Mouse (Mus musculus) G1E (cell line): ENCODE data around the gene Lmln. TPM values are rescaled to one million over a fixed set of nuclear protein-coding genes. Genes with fewer than 3 reads are reported as not detected.
"Not testable (repeated sequence)": the region's sequence is repeated elsewhere in the genome, so short reads cannot be mapped to it uniquely, and the experiment has no call there.

Experiments used
- ATAC-seq: 2 replicates; pipeline ENCODE4 v1.8.0; 2016; ENCODE audit warnings: mild to moderate bottlenecking; ENCODE audit not compliant: insufficient number of reproducible peaks, poor library complexity, low FRiP score, severe bottlenecking; ENCODE audit errors: extremely low read depth
- DNase-seq: peaks from one replicate; pipeline ENCODE4 v3.0.0; 2012; ENCODE audit warnings: low spot score
- H3K27me3 ChIP-seq: 2 replicates; pipeline ENCODE4 v1.6.1; 2012; ENCODE audit warnings: mild to moderate bottlenecking, low read length, inconsistent platforms; ENCODE audit not compliant: insufficient read depth
- H3K36me3 ChIP-seq: replicated peaks from 2 replicates; pipeline ENCODE3; 2012; ENCODE audit warnings: mild to moderate bottlenecking, inconsistent platforms
- H3K4me1 ChIP-seq: 2 replicates; pipeline ENCODE4 v1.6.1; 2012; ENCODE audit warnings: low read depth, low read length, inconsistent platforms, mixed read lengths; ENCODE audit not compliant: insufficient read depth
- H3K4me3 ChIP-seq: 2 replicates; pipeline ENCODE4 v1.5.1; 2012; ENCODE audit warnings: low read depth, mild to moderate bottlenecking, inconsistent platforms, low read length, moderate library complexity, mixed read lengths
- H3K9me3 ChIP-seq: replicated peaks from 2 replicates; pipeline ENCODE4 v1.6.1; 2012; ENCODE audit warnings: inconsistent platforms
- CTCF ChIP-seq: IDR thresholded peaks from 2 replicates; pipeline ENCODE4 v1.5.1; 2012; ENCODE audit warnings: low read depth, low read length, inconsistent platforms, mixed read lengths
- GATA1 ChIP-seq: IDR thresholded peaks from 2 replicates; pipeline ENCODE4 v1.6.1; 2012; ENCODE audit warnings: borderline replicate concordance, low read length, inconsistent platforms, mixed read lengths
- GATA2 ChIP-seq: IDR thresholded peaks from 2 replicates; pipeline ENCODE4 v1.6.1; 2012; ENCODE audit warnings: low read depth, low read length, inconsistent platforms, borderline replicate concordance
- POLR2AphosphoS5 ChIP-seq: IDR thresholded peaks from 2 replicates; pipeline ENCODE4 v1.6.1; 2012; ENCODE audit warnings: low read depth, low read length, inconsistent platforms; ENCODE audit not compliant: insufficient replicate concordance
- TAL1 ChIP-seq: conservative IDR thresholded peaks from 2 replicates; pipeline ENCODE4 v1.6.1; 2012; ENCODE audit warnings: low read depth, low read length, inconsistent platforms, mixed read lengths
- polyA plus RNA-seq: library from polyadenylated mRNA; stranded (reverse); fragments of >175 nt; gene quantifications from 2 replicates; pipeline ENCODE4 v1.2.3, GENCODE M21; 2012
- total RNA-seq, 2 experiments: library from RNA; stranded (forward) in 1 of 2; stranded (reverse) in 1 of 2; fragments of 200-1000 nt in 1 of 2; fragments of >200 nt in 1 of 2; fragmentation: Nextera tagmentation in 1 of 2; gene quantifications; 2 replicates each; pipeline ENCODE4 v1.2.3; 2014 to 2017

The Lmln gene
- total and polyA plus RNA-seq, 3 experiments: 0.57 to 3.2 (median 1.8) TPM

GRCm38 (mm10) chr16:33148135-33148534 lies 85.8 kb downstream of the Lmln start:
- no peak for ATAC-seq
- DNase-seq: no peak
- no peaks in the 10 kb centered on the region for H3K36me3 ChIP-seq

GRCm38 (mm10) chr16:33150875-33151274 lies 88.6 kb downstream of the Lmln start:
- H3K36me3 ChIP-seq, H3K9me3 ChIP-seq, H3K4me1 ChIP-seq, DNase-seq, H3K4me3 ChIP-seq, ATAC-seq: not testable (repeated sequence)
- H3K27me3 ChIP-seq: peaks cover 29% of the 10 kb centered on the region

More at GRCm38 (mm10) chr16:33148135-33148534, 85.8 kb downstream of the Lmln start:
- TF ChIP-seq TAL1 (no peak), GATA2 (no peak), CTCF (no peak), POLR2AphosphoS5 (no peak), GATA1 (no peak)
- Histone ChIP-seq H3K4me3 (no peak overlapping the region), H3K9me3 (peaks cover 2% of the 10 kb centered on the region), H3K4me1 (no peaks in the 10 kb centered on the region), H3K27me3 (peaks cover 24% of the 10 kb centered on the region)

GRCm38 (mm10) chr16:33151558-33151957 lies 89.2 kb downstream of the Lmln start:
- no peaks in the 10 kb centered on the region for H3K36me3 ChIP-seq
- no peaks in the 10 kb centered on the region for H3K9me3 ChIP-seq
- no peak overlapping the region for H3K4me3 ChIP-seq
- H3K27me3 ChIP-seq: peaks cover 33% of the 10 kb centered on the region
- DNase-seq (no peak), ATAC-seq (no peak)
- peaks cover 6% of the 10 kb centered on the region; the same call in 1 of the 2 replicates for H3K4me1 ChIP-seq
- TF ChIP-seq TAL1 (no peak), POLR2AphosphoS5 (no peak), GATA1 (no peak), GATA2 (no peak), CTCF (no peak)

- H3K4me1 ChIP-seq: peaks cover 10% of the 10 kb centered on the region
- no peak for DNase-seq
- no peak overlapping the region for H3K4me3 ChIP-seq
- H3K36me3 ChIP-seq: no peaks in the 10 kb centered on the region
- H3K9me3 ChIP-seq: no peaks in the 10 kb centered on the region
- H3K27me3 ChIP-seq: peaks cover 40% of the 10 kb centered on the region
- ATAC-seq: no peak
- TF ChIP-seq TAL1: no peak
- no peak for TF ChIP-seq POLR2AphosphoS5
- no peak for TF ChIP-seq GATA1
- TF ChIP-seq CTCF: no peak
- TF ChIP-seq GATA2: no peak
Observed at GRCm38 (mm10) chr16:33154992-33155391, 92.7 kb downstream of the Lmln start.

GRCm38 (mm10) chr16:33158006-33158405 lies 95.7 kb downstream of the Lmln start:
- peaks cover 10% of the 10 kb centered on the region for H3K4me1 ChIP-seq
- H3K9me3 ChIP-seq: peaks cover 4% of the 10 kb centered on the region; the same call in 1 of the 2 replicates
- no peak for DNase-seq
- H3K27me3 ChIP-seq: peaks cover 29% of the 10 kb centered on the region
- TF ChIP-seq GATA1: no peak
- no peak for TF ChIP-seq POLR2AphosphoS5
- no peak for TF ChIP-seq CTCF
- no peak for TF ChIP-seq GATA2
- no peak for TF ChIP-seq TAL1
- no peaks in the 10 kb centered on the region for H3K36me3 ChIP-seq
- no peak for ATAC-seq
- no peak overlapping the region for H3K4me3 ChIP-seq

GRCm38 (mm10) chr16:33158590-33159071 lies 96.3 kb downstream of the Lmln start:
- Histone ChIP-seq H3K27me3 (peaks cover 30% of the 10 kb centered on the region), H3K9me3 (peaks cover 4% of the 10 kb centered on the region; the same call in 1 of the 2 replicates), H3K36me3 (no peaks in the 10 kb centered on the region), H3K4me3 (no peak overlapping the region), H3K4me1 (peaks cover 10% of the 10 kb centered on the region)
- DNase-seq (no peak), ATAC-seq (no peak)
- TF ChIP-seq CTCF: no peak
- TF ChIP-seq GATA2: no peak
- no peak for TF ChIP-seq TAL1
- no peak for TF ChIP-seq POLR2AphosphoS5
- TF ChIP-seq GATA1: no peak
